Mouse (Mus musculus) layer of hippocampus, postnatal 14 days (tissue): ENCODE data around the gene Pgap3. TPM values are rescaled to one million over a fixed set of nuclear protein-coding genes. Genes with fewer than 3 reads are reported as not detected.

Experiments used
- total RNA-seq, 2 experiments: library from RNA; stranded (reverse); gene quantifications; 2 replicates each; pipeline ENCODE4 v1.2.3; 2021

Gene Pgap3
- total RNA-seq, 2 experiments from 2014 or later, result 10.0 to 10.1 TPM

Other genes with a start within 250 kb of the Pgap3 start
- 10 to 100 TPM; 44.8 to 51.3 TPM for gene Med1, start 207.2 kb downstream of the Pgap3 start, total RNA-seq
- 10 to 100 TPM; 36.9 to 37.2 TPM for gene Cdk12, start 197.4 kb downstream of the Pgap3 start, total RNA-seq
- gene Neurod2, start 70.8 kb downstream of the Pgap3 start, total RNA-seq, result 100 to 1,000 TPM; 113 to 124 TPM
- 10 to 100 TPM; 33.6 to 46.7 TPM for gene Ppp1r1b, start 52.1 kb downstream of the Pgap3 start, total RNA-seq
- 10 to 100 TPM; 22.6 to 24.8 TPM for gene Stard3, start 42.1 kb downstream of the Pgap3 start, total RNA-seq
- gene Tcap, start 16.7 kb downstream of the Pgap3 start, total RNA-seq, result 1 to 10 TPM in 1 of 2 experiments, under 1 TPM in 1; 0.94 to 1.3 TPM
- gene Pnmt, start 14.0 kb downstream of the Pgap3 start, total RNA-seq, result under 1 TPM; 0.28 to 0.38 TPM
- 1 to 10 TPM; 2.4 to 2.9 TPM for gene Erbb2, start 12.0 kb upstream of the Pgap3 start, total RNA-seq
- gene Mien1, start 38.5 kb upstream of the Pgap3 start, total RNA-seq, result 100 to 1,000 TPM in 1 of 2 experiments, 10 to 100 TPM in 1; 87.7 to 102 TPM
- gene Grb7, start 45.9 kb upstream of the Pgap3 start, total RNA-seq, result 1 to 10 TPM; 1.1 to 1.6 TPM
- under 1 TPM in 1 of 2 experiments, not detected in 1; 0.21 TPM for gene Ikzf3, start 145.5 kb upstream of the Pgap3 start, total RNA-seq
- under 1 TPM in 1 of 2 experiments, not detected in 1; 0.31 TPM for gene Zpbp2, start 150.6 kb upstream of the Pgap3 start, total RNA-seq
- gene Ormdl3, start 186.9 kb upstream of the Pgap3 start, total RNA-seq, result 10 to 100 TPM; 49.1 to 57.6 TPM
- not detected for gene Lrrc3c, start 197.8 kb upstream of the Pgap3 start, total RNA-seq
- gene Gm12355, start 225.2 kb upstream of the Pgap3 start, total RNA-seq, result 10 to 100 TPM; 10.1 to 13.3 TPM
- gene Gsdma3, start 225.9 kb upstream of the Pgap3 start, total RNA-seq, result not detected
- gene Gsdma2, start 246.3 kb upstream of the Pgap3 start, total RNA-seq, result not detected